In the genomic region with DNA sequence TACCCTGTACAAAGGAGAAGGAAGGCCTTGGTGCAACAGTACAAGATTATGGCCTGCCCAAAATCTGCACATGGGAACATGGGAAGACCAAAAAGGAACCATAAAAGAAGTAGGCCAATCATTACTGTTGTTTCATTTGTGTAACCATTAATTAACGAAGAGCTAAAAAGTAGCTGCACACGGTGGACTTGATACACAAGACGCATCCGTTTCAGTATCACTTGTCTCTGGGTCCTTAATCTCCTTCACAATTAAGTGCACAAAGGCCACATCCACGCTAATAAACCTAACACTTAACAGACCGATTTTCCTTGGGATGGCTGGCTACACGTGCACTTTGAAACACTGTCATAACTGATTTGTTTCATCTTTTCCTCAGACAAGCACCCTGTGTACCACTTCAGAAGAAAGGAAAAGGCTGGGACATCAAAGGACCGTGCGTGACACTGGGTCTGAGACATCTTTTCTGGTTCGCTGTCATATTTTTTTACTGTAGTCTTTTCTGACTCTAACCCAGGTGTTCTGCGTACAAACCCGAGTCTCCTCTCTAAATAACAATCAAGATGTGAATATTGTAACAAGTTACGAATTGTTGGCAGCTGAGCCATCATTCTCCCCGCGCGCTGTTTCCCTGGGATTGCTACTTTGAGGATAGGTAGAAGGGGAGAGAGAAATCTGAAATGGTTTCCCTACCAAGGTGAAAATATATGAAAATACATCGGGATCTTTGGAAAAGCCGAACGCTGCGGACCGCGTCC, we compare ENCODE assay signal across 8 mouse cellular contexts. TPM values are rescaled to one million over a fixed set of nuclear protein-coding genes. Genes with fewer than 3 reads are reported as not detected.
DNase-seq lines count a peak whose midpoint lies in the region; ATAC-seq lines count a peak whose summit lies in the region.

No protein-coding gene starts in this region.

- 3% methylated on average over 22 of the region's 22 CpGs for WGBS in kidney, embryonic 15.5 days
- WGBS in forebrain, embryonic 16.5 days, result 2% methylated on average over 22 of the region's 22 CpGs

- H3K9ac ChIP-seq in kidney, embryonic 15.5 days, result peak overlapping the region; percentile 94
- H3K9ac ChIP-seq in forebrain, embryonic 16.5 days (replicated peaks; ENCODE audit: low read depth, low read length), result peak overlapping the region; percentile 90

- peak overlapping the region; percentile 69 for H3K4me2 ChIP-seq in kidney, embryonic 15.5 days
- H3K4me2 ChIP-seq in forebrain, embryonic 16.5 days (ENCODE audit: low read length), result peak overlapping the region; percentile 55

- peak overlapping the region; percentile 96 for H3K4me3 ChIP-seq in kidney, embryonic 15.5 days (replicated peaks)
- H3K4me3 ChIP-seq in forebrain, embryonic 16.5 days (replicated peaks; ENCODE audit: low read length), result peak overlapping the region; percentile 84

- no peaks in the 10 kb centered on the region for H3K9me3 ChIP-seq in kidney, embryonic 15.5 days (replicated peaks)
- no peaks in the 10 kb centered on the region for H3K9me3 ChIP-seq in forebrain, embryonic 16.5 days (ENCODE audit: control insufficient read depth, low read length)

- peaks cover 13% of the 10 kb centered on the region for H3K27me3 ChIP-seq in kidney, embryonic 15.5 days
- no peaks in the 10 kb centered on the region for H3K27me3 ChIP-seq in forebrain, embryonic 16.5 days (replicated peaks; ENCODE audit: control insufficient read depth, insufficient read depth, low read length)

- H3K4me1 ChIP-seq in kidney, embryonic 15.5 days, result peaks cover 52% of the 10 kb centered on the region
- peaks cover 29% of the 10 kb centered on the region for H3K4me1 ChIP-seq in forebrain, embryonic 16.5 days (replicated peaks; ENCODE audit: control insufficient read depth, insufficient read depth, low read length)

- H3K27ac ChIP-seq in kidney, embryonic 15.5 days, result peak overlapping the region; percentile 80
- peak overlapping the region; percentile 93 for H3K27ac ChIP-seq in forebrain, embryonic 16.5 days (ENCODE audit: low read length)

- H3K36me3 ChIP-seq in kidney, embryonic 15.5 days, result no peaks in the 10 kb centered on the region
- H3K36me3 ChIP-seq in forebrain, embryonic 16.5 days (ENCODE audit: control insufficient read depth, insufficient read depth), result no peaks in the 10 kb centered on the region

- no peak for ATAC-seq in kidney, embryonic 15.5 days (replicated peaks; ENCODE audit: low FRiP score)
- ATAC-seq in forebrain, embryonic 16.5 days, result no peak
- no peak for ATAC-seq in cerebellum, adult (ENCODE audit: insufficient number of reproducible peaks, low FRiP score, low TSS enrichment)

- no peak for DNase-seq in kidney, postnatal 36 days
- peak; percentile 36 for DNase-seq in MEL-GATA-1-ER (ENCODE audit: extremely low read depth, low read depth)
- DNase-seq in lung, postnatal 25 days (ENCODE audit: low spot score), result peak; percentile 7
- peak; percentile 34 for DNase-seq in thymus, postnatal 25 days
- DNase-seq in left cerebral cortex, postnatal 4 days, result no peak

- intact Hi-C loops in left cerebral cortex, postnatal 4 days (cut with DNase I), result no loop called here

RNA-seq across cellular contexts. Expression of a gene that starts 0.8 kb away (rescaled TPM):
- 18.3 and 23.3 TPM in 2 replicates for polyA plus RNA-seq in kidney, embryonic 15.5 days (2015; fragmentation: Nextera tagmentation; extraction: Ambion mirVana)
- 28.4 and 35.2 TPM in 2 replicates for polyA plus RNA-seq in forebrain, embryonic 16.5 days (2015; fragmentation: Nextera tagmentation; extraction: Ambion mirVana)
- total RNA-seq in left cerebral cortex, postnatal 4 days (2021), result 10 to 100 TPM; 41.4 to 42.1 TPM

RNA-seq across cellular contexts. Expression of a gene that starts 4.8 kb away (rescaled TPM):
- 0.66 and 0.80 TPM in 2 replicates for polyA plus RNA-seq in kidney, embryonic 15.5 days (2015; fragmentation: Nextera tagmentation; extraction: Ambion mirVana)
- 0.75 and 1.0 TPM in 2 replicates for polyA plus RNA-seq in forebrain, embryonic 16.5 days (2015; fragmentation: Nextera tagmentation; extraction: Ambion mirVana)
- 1 to 10 TPM; 1.1 to 1.4 TPM for total RNA-seq in left cerebral cortex, postnatal 4 days (2021)

RNA-seq across cellular contexts. Expression of a gene that starts 52.8 kb away (rescaled TPM):
- polyA plus RNA-seq in kidney, embryonic 15.5 days (2015; fragmentation: Nextera tagmentation; extraction: Ambion mirVana), result 18.1 and 18.8 TPM in 2 replicates
- polyA plus RNA-seq in forebrain, embryonic 16.5 days (2015; fragmentation: Nextera tagmentation; extraction: Ambion mirVana), result 0.34 and 0.35 TPM in 2 replicates
- under 1 TPM; 0.14 to 0.36 TPM for total RNA-seq in left cerebral cortex, postnatal 4 days (2021)

Comparison
In these comparisons a context has a peak if more than half of its experiments do, and no peak if none do; other contexts are left out.
1. DNase-seq: peak in MEL-GATA-1-ER (single experiment), lung, postnatal 25 days (single experiment) and thymus, postnatal 25 days (single experiment); none in kidney, postnatal 36 days (0 of 2) and left cerebral cortex, postnatal 4 days (single experiment).
2. RNA of a gene that starts 52.8 kb away (polyA plus RNA-seq): 18.1 to 18.8 TPM in kidney, embryonic 15.5 days; 0.34 to 0.35 TPM in forebrain, embryonic 16.5 days; every median in the first group is over 10 times any median in the second.